Mouse (Mus musculus) embryo, embryonic 11 days (tissue): Measurements from ENCODE around the gene H2-T22.
"Not testable (repeated sequence)": the region's sequence is repeated elsewhere in the genome, so short reads cannot be mapped to it uniquely, and the experiment has no call there.

ENCODE experiments used
- DNase-seq: peaks from one replicate; pipeline ENCODE4 v3.0.0-alpha.2; 2015

Gene H2-T22

DNA sequence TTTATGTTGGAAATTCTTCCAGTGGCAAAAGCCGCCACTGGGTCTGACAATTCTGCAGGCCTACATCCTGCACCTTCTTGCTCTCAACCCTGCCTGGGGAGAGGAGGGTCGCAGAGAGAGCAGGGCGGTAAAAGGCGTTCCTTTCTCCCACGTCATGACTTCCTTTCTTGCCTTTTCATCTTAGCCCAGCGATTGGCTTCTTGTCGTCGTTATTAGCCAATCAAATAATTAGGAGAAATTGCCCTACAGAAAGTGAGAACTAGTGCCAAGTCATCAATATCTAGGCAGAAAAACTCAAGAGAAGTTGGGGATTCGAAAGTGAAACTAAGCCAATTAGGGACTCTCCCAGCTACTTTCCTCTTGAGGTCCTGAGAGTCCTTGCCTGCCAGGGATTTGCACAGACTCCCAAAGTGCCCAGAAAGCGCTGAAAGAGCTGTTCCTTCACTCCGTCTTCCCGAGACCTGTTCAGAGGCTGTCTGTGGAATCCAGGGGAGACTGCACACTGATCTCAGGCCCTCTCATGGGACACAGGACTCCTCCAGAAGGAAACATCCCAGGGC lies at the start of gene H2-T22, which contains the start of gene Gm6034:
Gene H2-T22, minus strand, starts transcription at position 138 of the 560 bp plus-strand sequence.
Gene Gm6034, plus strand, starts transcription at position 352 of the 560 bp plus-strand sequence.
- DNase-seq = peak; percentile 89

DNA sequence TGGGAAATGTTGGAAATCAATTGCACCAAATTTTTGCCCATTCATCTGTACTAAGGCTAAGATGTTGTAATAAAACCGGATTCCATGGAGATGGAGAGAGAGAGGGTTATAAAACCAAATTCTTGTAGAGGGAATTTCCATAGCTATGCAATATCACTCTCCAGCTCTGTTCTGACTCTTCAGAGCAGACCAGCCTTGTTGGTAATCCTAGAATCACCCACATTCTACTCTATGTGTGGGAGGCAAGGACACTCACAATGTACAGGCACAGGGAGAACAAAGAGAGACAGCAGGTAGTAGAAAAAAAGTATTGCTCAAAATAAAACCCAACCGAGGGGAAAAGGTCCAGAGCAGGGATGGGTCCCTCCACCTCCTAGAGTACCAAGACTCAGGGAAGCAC lies 49.4 kb upstream of the H2-T22 start:
- DNase-seq = not testable (repeated sequence)

DNA sequence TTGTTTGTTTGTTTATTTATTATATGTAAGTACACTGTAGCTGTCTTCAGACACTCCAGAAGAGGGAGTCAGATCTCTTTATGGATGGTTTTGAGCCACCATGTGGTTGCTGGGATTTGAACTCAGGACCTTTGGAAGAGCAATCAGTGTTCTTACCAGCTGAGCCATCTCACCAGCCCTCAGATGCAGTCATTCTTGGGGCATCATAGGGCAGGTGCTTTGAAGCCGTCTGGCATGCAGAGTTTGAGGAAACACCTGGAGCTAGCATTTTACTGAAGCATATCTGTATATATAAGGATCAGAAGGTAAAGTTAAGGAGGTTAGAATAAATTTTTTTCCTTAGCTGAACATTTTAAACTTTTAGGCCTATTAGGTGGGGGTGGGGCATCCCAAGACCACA lies 43.4 kb upstream of the H2-T22 start:
- not testable (repeated sequence) for DNase-seq

DNA sequence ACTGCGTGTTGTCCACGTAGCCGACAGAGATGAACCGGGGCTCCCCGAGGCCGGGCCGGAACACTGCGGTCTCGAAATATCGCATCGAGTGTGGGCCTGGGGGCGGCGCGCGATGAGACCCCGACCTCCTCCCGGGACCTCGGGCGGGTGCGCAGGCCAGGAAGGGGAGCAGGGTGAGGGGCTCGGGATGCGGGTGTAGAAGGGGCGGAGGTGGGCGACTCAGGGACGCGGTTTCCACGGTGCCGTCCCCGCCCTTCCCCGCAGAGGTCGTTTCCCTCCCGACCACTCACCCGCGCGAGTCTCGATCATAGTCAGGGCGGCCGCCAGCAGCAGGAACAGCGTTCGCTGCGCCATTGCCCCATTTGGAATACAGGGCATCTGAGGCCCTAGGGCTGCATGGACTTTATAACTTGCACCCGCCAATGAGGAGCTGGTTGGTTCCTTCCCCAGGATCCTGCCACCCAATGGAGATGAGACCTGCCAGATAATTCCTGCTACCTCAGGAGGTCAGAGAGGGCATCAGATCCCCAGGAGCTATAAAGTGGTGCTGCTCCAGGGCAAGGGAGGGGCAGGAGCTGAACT lies 41.4 kb upstream of the H2-T22 start:
- peak; percentile 43 for DNase-seq

DNA sequence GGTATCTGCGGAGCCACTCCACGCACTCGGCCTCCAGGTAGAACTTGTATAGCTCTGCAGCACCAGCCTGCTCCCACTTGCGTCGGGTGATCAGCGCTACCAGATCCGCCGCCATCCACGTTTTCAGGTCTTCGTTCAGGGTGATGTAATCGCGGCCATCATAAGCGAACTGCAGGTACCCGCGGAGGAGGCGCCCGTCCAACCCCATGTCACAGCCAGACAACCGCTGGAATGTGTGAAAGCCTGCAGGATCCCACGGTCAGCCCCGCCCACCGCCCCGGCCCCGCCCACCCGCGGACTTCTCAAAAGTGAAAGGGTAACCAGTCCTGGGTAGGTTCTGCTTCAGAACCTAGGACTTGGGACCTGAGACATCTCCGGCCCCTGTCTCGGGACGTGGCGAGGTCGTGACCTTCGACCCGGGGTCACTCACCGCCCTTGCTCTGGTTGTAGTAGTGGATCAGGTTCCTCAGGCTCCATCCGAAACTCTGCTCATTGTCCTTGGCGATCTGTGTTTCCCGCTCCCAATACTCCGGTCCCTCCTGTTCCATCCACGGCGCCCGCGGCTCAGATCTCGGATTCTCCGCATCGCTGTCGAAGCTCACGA lies 40.8 kb upstream of the H2-T22 start:
- peak; percentile 62 for DNase-seq

DNA sequence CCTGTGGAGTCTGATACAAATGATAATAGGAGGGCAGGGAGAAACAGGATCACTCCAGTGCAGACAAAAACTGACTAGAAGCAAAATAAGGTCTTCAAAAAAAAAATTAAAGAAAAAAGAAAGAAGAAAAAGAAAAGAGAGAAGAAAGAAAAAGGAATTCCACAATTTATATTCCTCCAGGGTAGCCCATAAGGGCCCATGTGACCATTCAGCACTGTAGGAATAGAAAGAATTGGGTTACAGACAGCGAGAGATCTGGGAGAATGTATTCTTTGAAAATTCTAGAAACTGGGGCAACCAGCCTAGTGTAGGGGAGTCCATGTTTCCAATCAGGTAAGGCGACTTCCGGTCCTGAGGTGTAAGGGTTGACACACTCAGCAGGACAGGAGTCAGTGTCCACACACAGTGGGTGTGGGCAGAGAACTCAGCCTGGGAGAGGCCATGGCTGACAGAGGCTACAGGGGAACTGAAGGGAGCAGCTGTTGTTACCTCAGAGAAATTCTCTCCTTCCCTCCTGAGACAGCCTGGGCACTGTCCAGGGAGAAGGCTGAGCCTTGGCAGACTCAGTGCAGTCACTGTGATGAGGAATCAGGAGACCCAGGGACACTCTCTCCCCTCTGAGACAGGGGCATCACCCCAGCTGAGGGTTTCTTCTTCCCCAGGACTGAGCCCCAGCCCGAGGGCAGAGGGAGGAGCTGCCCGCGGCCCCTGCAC lies 40.1 kb upstream of the H2-T22 start:
- not testable (repeated sequence) for DNase-seq

DNA sequence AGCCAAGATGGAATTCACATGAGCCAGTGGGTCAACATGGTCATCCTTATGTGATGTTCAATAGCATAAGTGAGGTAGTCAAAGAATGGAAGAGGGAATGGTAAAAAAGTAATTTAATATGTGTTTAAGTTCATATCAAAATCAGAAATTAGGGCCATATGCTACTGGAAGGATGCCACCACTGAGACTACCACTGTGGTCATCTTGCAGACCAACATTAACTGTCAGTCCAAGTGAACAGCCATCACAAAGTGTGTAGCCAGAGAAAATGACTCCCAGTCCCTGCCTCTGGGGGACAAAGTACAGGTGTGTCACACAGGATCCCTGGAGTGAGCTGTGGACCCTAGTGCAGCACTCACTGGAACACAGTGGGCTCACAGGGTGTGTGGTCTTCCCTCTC lies 39.4 kb upstream of the H2-T22 start:
- not testable (repeated sequence) for DNase-seq

DNA sequence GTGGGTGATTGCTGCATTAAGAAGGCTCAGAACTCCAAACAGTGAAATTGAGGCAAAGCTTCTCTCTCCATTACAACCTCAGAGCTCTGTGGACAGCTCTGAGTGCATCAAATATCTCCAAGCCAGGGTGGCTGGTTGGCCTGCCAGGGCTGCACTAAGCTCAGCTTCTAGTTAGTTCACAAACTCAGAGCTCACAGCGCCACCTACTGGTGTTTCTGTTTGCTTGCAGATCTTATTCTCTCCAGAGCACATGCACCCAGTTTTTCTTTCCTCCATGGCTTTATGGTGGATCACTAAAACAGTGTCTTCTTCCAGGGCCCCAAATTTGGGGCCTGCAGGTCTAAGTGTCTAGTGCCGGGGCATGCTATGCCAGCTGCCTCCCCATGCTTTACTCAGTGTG lies 18.3 kb upstream of the H2-T22 start:
- peak; percentile 88 for DNase-seq

DNA sequence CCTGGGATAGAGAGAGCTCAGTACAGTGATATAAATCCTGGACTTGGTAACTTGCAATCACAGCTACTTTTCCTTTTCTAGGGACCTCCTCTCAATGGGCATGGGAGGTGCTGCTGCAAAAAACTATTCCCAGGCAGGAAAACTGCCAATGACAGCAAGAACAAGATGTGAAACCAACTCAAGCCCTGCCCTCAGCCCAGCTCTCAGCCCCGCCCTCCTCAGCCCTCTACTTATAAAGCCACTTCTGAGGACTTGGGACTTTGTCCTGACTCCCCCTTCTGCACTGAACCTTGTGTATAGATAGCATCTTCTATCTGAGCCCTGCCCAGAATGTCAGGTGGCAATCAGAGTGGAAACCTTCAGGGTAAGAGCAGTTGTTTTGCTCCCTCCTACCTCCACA lies 15.8 kb upstream of the H2-T22 start, which contains the start of gene Gm11127:
Gene Gm11127, minus strand, starts transcription at position 10 of the 400 bp plus-strand sequence.
- not testable (repeated sequence) for DNase-seq

DNA sequence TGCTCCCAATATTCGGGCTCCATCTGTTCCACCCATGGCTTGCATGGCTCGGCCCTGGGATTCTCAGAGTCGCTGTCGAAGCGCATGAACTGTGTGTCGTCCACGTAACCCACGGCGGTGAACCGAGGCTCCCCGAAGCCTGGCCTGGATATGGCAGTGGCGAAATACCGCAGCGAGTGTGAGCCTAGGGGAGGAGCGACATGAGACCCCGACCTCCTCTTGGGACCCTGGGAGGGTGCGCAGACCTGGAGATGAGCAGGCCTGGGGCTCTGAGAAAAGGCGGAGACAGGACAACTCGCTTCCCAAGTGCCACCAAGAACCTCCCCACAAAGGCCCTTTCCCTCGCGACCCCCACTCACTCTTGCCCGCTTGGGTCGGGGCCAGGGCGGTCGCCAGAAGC lies 15.4 kb upstream of the H2-T22 start:
- DNase-seq = not testable (repeated sequence)

DNA sequence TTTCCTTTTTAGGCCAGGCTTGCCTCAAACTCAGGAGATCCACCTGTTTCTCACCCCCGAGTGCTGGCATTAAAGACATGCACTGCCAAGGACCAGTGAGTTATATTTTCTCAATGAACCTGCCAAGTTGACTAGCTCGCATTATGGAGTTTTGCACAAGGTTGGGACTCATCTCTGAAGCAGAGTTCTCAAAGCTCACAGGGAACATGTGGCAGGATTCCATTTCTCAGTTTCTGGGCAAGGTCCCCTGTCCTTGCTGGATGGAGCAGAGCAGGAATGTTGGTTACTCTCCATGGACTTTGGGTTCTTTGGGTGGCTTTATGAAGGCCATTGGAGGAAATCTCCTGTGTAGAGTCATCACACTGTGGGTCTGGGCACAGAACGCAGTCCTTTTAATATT lies 739 bp upstream of the H2-T22 start:
- DNase-seq = no peak

DNA sequence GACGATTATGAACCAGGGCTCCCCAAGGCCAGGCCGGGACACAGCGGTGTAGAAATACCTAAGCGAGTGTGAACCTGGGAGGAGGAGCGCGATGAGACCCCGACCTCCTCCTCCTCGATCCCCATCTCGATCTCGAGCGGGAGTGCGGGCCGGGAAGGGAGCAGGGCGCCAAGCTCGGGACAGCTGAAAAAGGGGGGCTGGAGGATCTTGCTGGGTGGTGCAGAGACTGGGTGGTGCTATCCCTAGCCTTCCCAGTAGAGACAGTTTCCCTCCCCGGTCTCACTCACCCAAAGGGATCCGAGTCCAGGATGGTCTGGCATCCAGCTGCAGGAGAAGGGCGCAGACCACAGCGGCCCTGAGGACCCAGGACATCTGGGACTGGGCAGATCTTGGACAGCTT lies 492 bp downstream of the H2-T22 start:
- peak; percentile 13 for DNase-seq

DNA sequence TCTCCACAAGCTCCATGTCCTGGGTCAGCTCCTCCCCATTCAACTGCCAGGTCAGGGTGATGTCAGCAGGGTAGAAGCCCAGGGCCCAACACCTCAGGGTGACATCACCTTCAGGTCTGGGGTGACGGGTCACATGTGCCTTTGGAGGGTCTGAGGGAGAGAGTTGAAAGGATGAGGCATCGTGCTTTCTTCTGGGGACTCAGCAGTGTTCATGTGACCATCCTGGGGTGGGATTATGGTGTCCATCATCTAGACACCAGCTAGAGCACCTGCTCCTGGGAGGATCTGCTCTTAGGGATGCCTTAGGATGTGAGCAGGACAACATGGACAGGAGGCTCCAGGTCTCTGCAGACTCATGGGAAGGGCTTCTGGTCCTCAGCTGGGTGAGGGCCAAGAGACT lies 1.9 kb downstream of the H2-T22 start:
- DNase-seq = not testable (repeated sequence)

DNA sequence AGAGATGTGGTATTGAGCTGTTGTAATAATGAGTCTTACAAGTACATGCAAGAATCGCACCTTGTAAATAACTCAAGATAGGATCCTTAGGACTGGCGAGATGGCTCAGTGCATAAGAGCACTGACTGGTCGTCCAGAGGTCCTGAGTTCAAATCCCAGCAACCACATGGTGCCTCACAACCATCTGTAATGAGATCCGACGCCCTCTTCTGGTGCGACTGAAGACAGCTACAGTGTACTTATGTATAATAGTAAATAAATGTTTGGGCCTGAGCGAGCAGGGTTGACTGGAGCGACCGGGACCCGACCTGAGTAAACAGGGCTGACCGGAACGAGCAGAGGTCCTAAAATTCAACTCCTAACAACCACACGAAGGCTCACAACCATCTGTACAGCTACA lies 6.4 kb downstream of the H2-T22 start:
- DNase-seq = not testable (repeated sequence)

DNA sequence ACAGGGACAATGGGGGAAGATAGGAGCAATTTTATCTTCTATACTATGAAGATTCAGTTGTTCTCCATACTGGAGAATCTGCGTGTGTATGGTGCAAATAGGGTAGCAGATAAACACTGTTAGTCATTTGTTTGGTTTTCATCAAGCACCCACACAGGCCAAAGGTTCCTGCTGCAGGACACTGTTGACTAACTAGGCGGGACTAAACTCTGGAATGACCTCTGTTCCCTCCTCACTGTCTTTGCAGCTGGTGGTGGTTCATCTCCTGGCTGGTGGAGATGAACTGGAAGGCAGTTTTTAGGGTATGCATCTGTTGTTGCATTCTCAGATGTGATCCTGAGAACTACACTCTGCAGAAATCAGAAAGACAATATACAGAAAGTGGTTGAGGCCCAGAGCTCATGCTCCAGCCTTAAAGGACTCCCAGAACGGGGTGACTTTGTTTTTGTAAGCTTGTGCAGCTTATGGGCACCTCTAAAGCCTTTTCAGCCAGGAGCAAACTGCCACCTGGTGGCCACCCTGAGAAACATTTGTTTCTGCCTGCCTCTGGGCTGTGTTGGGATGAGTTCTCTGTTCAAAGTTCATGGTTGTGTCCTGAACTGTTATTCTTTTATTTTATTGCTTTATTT lies 7.4 kb downstream of the H2-T22 start:
- DNase-seq = peak; percentile 42

DNA sequence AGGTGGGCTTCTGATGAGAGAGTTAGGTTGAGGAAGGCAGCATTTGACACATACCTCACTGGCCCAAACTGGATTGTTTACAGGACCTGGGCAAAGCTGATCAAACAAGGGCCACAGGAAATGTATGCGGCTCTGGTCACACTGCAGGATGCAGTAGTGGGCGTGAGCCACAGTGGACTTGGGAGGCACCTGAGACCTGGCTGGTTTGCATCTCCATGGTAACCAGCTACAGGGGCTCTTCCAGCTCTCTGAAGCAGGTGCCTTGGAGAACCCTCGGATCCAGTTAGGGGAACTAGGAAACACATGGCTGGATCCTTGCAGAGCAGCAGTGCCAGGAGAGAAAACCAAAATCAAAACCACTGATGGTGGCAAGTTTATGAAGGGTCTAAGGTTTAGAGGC lies 8.0 kb downstream of the H2-T22 start:
- not testable (repeated sequence) for DNase-seq

DNA sequence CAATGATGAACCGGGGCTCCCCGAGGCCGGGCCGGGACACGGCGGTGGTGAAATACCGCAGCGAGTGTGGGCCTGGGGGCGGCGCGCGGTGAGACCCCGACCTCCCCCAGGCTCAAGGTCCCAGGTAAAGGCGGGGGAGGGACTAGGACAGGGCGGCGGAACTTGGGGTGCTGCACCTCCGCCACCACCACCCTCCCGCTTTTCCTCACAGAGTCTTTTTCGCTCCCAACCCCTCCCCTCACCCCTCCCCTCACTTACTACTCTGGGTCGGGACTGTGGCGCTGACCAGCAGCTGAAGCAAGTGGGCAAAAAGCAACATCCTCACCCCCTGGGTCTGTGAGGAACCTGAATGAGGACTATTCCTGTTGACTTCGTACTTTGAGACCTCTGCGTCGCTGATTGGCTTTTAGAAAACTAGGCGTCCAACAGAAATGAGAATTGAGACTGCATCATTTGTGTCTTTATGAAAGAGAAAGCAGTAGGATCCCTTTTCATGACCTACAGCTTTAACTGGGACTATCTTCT lies 10.1 kb downstream of the H2-T22 start, which contains the start of gene H2-T23:
Gene H2-T23, minus strand, starts transcription at position 505 of the 525 bp plus-strand sequence.
- DNase-seq = peak; percentile 61

DNA sequence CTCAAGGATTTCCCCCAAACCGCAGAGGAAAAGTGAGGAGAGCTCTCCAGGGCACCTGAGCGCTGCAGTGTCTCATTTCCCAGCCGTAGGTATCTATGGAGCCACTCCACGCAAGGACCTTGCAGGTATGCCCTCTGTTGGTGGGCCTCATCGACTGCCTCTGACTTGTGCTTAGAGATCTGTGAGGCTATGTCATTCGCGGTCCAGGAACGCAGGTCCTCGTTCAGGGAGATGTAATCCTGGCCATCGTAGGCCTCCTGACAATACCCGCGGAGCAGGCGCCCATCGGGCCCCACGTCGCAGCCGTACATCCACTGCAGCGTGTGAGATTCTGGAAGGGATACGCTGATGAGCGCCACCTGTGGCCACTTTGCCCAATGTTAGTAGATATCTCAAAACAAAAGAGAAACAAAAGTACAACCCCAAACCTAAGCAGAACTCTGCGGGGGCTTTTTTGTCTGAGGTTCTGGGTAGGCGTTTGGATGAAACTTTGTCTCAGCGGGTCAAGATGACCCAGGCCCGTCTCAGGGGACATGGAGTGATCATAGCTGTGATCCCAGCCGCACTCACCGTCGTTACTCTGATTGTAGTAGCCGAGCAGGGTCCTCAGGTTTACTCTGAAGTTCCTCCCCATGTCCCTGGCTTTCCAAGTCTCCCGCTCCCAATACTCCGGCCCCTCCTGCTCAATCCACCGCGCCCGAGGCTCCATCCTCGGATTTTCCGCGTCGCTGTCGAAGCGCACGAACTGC lies 10.8 kb downstream of the H2-T22 start:
- peak; percentile 18 for DNase-seq

DNA sequence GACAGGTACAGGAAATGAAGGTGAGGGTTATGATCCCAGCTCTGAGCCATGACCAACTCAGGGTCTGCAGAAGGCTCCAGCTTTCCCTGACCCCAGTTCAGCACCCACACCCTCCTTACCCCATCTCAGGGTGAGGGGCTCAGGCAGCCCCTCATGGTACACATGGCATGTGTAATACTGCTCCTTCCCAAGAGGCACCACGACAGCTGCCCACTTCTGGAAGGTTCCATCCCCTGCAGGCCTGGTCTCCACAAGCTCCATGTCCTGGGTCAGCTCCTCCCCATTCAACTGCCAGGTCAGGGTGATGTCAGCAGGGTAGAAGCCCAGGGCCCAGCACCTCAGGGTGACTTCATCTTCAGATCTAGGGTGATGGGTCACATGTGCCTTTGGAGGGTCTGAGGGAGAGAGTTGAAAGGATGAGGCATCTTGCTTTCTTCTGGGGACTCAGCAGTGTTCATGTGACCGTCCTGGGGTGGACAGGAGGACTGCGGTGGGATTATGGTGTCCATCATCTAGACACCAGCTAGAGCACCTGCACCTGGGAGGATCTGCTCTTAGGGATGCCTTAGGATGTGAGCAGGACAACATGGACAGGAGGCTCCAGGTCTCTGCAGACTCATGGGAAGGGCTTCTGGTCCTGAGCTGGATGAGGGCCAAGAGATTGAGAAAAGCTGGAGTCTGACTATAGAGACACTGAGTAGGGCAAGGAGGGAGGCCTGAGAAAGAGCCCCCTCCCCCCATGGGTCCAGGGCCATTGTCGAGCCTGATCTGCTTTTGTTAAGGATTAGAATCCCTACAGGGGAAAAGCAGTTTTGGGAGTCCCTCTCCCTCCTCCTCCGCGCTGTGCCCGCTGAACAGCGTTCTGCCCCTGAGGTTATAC lies 11.6 kb downstream of the H2-T22 start:
- DNase-seq = not testable (repeated sequence)

DNA sequence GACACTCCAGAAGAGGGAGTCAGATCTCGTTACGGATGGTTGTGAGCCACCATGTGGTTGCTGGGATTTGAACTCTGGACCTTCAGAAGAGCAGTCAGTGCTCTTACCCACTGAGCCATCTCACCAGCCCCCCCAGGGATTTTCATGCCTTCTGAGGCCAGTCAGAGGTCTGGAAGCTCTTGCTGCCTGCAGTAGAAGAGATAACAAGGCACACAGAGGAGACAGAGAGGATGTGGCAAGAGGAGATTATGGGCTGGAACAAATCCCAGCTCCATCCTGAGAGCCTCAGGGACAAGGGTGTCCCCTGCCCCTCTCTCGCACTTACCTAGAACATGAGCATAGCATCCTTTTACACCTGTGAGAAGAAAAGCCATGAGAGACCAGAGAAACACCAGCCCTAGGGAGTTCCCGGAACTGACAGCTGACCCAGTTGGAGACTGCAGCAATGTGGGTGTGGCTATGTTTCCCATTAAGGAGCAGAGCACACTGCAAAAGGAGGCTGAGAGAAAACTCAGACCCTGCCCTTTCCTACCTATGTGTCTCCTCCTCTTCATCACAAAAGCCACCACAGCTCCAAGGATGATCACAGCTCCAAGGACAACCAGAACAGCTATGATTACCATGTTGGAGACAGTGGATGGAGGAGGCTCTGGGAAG lies 12.4 kb downstream of the H2-T22 start:
- DNase-seq = not testable (repeated sequence)
